Mouse (Mus musculus): ENCODE data around the gene Sult2a3. TPM values are rescaled to one million over a fixed set of nuclear protein-coding genes. Genes with fewer than 3 reads are reported as not detected.
"Not testable (repeated sequence)": the region's sequence is repeated elsewhere in the genome, so short reads cannot be mapped to it uniquely, and the experiment has no call there.

The Sult2a3 gene
- polyA plus RNA-seq (2016; fragmentation: Nextera tagmentation; extraction: Ambion mirVana) = not detected in 2 replicates

DNA sequence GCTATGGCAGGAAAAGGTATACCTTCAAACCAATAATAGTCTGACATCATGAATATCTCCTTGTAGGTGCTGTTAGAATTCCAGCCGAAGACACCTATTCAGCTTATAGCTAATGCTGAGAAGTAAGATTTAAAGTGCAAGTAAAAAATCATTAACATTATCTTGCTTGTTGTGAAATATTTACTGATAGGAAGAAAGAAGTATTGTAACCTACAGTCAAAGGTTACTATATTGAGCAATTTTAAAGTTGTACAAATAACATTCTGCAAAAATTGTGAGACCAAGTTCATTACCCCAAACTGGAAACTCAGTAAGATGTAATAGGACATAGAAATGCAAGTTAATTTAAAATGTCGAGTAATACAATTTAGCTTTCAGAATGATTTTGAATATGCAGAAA, at the start of gene Sult2a3:
Sult2a3 (minus strand) TSS at position 101 of the 400 bp plus-strand sequence.
- H3K36me3 ChIP-seq = no peaks in the 10 kb centered on the region
- WGBS = 92% methylated on average over 2 of the region's 2 CpGs
- H3K27ac ChIP-seq (replicated peaks) = no peak within 1 kb of the TSS
- no peaks in the 10 kb centered on the region for H3K4me1 ChIP-seq
- peaks cover 13% of the 10 kb centered on the region; the same call in 1 of the 2 replicates for H3K9me3 ChIP-seq (replicated peaks)
- H3K4me3 ChIP-seq = no peak within 1 kb of the TSS
- no peaks in the 10 kb centered on the region for H3K27me3 ChIP-seq (ENCODE audit: low read depth, poor library complexity, severe bottlenecking)
- DNase-seq (ENCODE audit: low spot score) = no peak

GRCm38 (mm10) chr7:14120436-14120835, 2.4 kb downstream of the Sult2a3 start:
- peaks cover 10% of the 10 kb centered on the region; the same call in 1 of the 2 replicates for H3K9me3 ChIP-seq (replicated peaks)
- no peak for DNase-seq (ENCODE audit: low spot score)
- WGBS = 76% methylated on average over 2 of the region's 2 CpGs
- no peaks in the 10 kb centered on the region for H3K4me1 ChIP-seq
- no peak overlapping the region for H3K27ac ChIP-seq (replicated peaks)
- H3K27me3 ChIP-seq (ENCODE audit: low read depth, poor library complexity, severe bottlenecking) = no peaks in the 10 kb centered on the region
- H3K36me3 ChIP-seq = no peaks in the 10 kb centered on the region
- H3K4me3 ChIP-seq = no peak overlapping the region

GRCm38 (mm10) chr7:14119865-14120264, 3.0 kb downstream of the Sult2a3 start:
- H3K4me1 ChIP-seq; H3K4me3 ChIP-seq; H3K27ac ChIP-seq (replicated peaks); H3K36me3 ChIP-seq; DNase-seq (ENCODE audit: low spot score); H3K27me3 ChIP-seq (ENCODE audit: low read depth, poor library complexity, severe bottlenecking): not testable (repeated sequence)
- WGBS = 69% methylated on average over 3 of the region's 3 CpGs
- H3K9me3 ChIP-seq (replicated peaks) = peaks cover 10% of the 10 kb centered on the region; the same call in 1 of the 2 replicates

DNA sequence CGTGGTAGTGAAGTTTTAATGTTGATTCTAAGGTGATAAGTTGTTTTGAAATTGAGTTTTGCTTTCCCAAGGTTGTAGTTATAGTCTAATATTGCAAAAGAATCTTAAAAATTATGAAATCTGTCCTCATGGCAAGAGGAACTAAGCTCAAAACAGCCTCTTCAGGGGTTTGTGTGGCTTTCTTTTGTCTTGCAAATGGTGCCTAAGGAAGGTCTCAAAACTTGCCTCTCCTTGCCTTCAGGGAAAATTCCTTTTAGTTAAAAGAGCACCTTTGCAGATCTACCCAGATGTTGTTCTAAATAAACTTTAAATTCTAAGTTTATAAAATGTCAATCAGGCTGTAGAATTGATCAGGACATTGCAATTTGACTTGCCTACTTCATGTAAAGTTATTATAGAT, 6.1 kb downstream of the Sult2a3 start:
- Histone ChIP-seq H3K4me1 (no peaks in the 10 kb centered on the region), H3K27me3 (ENCODE audit: low read depth, poor library complexity, severe bottlenecking) (no peaks in the 10 kb centered on the region), H3K9me3 (replicated peaks) (peaks cover 10% of the 10 kb centered on the region; the same call in 1 of the 2 replicates), H3K27ac (replicated peaks) (no peak overlapping the region), H3K4me3 (no peak overlapping the region), H3K36me3 (no peaks in the 10 kb centered on the region)
- no peak for DNase-seq (ENCODE audit: low spot score)
- WGBS = 28% methylated on average over 1 of the region's 1 CpGs

GRCm38 (mm10) chr7:14114471-14114870, 8.4 kb downstream of the Sult2a3 start:
- H3K27ac ChIP-seq (replicated peaks); H3K4me3 ChIP-seq; H3K36me3 ChIP-seq; DNase-seq (ENCODE audit: low spot score); H3K4me1 ChIP-seq; H3K27me3 ChIP-seq (ENCODE audit: low read depth, poor library complexity, severe bottlenecking): not testable (repeated sequence)
- 64% methylated on average over 3 of the region's 3 CpGs for WGBS
- H3K9me3 ChIP-seq (replicated peaks) = peaks cover 14% of the 10 kb centered on the region; the same call in 1 of the 2 replicates

- H3K9me3 ChIP-seq (replicated peaks) = peaks cover 19% of the 10 kb centered on the region; the same call in 1 of the 2 replicates
- H3K27ac ChIP-seq (replicated peaks); H3K36me3 ChIP-seq; H3K4me3 ChIP-seq; H3K4me1 ChIP-seq; H3K27me3 ChIP-seq (ENCODE audit: low read depth, poor library complexity, severe bottlenecking); DNase-seq (ENCODE audit: low spot score): not testable (repeated sequence)
- 80% methylated on average over 1 of the region's 1 CpGs for WGBS
Measured at GRCm38 (mm10) chr7:14047821-14048220, 75.0 kb downstream of the Sult2a3 start.

GRCm38 (mm10) chr7:14030831-14031230, 92.0 kb downstream of the Sult2a3 start:
- H3K4me3 ChIP-seq; DNase-seq (ENCODE audit: low spot score); H3K27ac ChIP-seq (replicated peaks); H3K27me3 ChIP-seq (ENCODE audit: low read depth, poor library complexity, severe bottlenecking); H3K36me3 ChIP-seq; H3K4me1 ChIP-seq: not testable (repeated sequence)
- H3K9me3 ChIP-seq (replicated peaks) = peaks cover 15% of the 10 kb centered on the region

Other genes with a start within 250 kb of the Sult2a3 start
- not detected in 2 replicates for gene Sult2a4, start 133.4 kb downstream of the Sult2a3 start, polyA plus RNA-seq (2016; fragmentation: Nextera tagmentation; extraction: Ambion mirVana)
- gene Sult2a6, start 131.8 kb upstream of the Sult2a3 start, polyA plus RNA-seq (2016; fragmentation: Nextera tagmentation; extraction: Ambion mirVana) = not detected in 2 replicates
- not detected in 2 replicates for gene Obox8, start 210.5 kb upstream of the Sult2a3 start, polyA plus RNA-seq (2016; fragmentation: Nextera tagmentation; extraction: Ambion mirVana)

All from midbrain, embryonic 10.5 days (tissue).